Comparison of ENCODE assay signal across 8 mouse cellular contexts in genomic region chr7:28356981-28357380, GRCm38 (mm10). TPM values are rescaled to one million over a fixed set of nuclear protein-coding genes. Genes with fewer than 3 reads are reported as not detected.
DNase-seq lines count a peak whose midpoint lies in the region; ATAC-seq and TF ChIP-seq lines count a peak whose summit lies in the region.

No protein-coding gene starts in this region.

- peak; percentile 34 for DNase-seq in gastrocnemius, adult 18-20 months (ENCODE audit: low spot score)
- no peak for DNase-seq in gastrocnemius, postnatal 36 days
- peak; percentile 98 for DNase-seq in heart, adult 11 months
- DNase-seq in B cell, adult 2 months = no peak
- no peak for DNase-seq in left cerebral cortex, postnatal 36 days (ENCODE audit: low spot score in 2 of 2)
- no peak for DNase-seq in thymus, postnatal 0 days (ENCODE audit: low spot score)

- no peaks in the 10 kb centered on the region for H3K9me3 ChIP-seq in intestine, postnatal 0 days (ENCODE audit: control insufficient read depth)
- H3K9me3 ChIP-seq in lung, embryonic 16.5 days (ENCODE audit: control insufficient read depth, low read length) = no peaks in the 10 kb centered on the region

- H3K27ac ChIP-seq in intestine, postnatal 0 days (ENCODE audit: low read depth, low read length) = peak overlapping the region; percentile 69; the same call in 1 of the 2 replicates
- H3K27ac ChIP-seq in lung, embryonic 16.5 days (ENCODE audit: low read length) = peak overlapping the region; percentile 88

- no peak for ATAC-seq in intestine, postnatal 0 days
- ATAC-seq in lung, embryonic 16.5 days (ENCODE audit: low read depth) = peak; percentile 83

- peaks cover 10% of the 10 kb centered on the region; the same call in 1 of the 2 replicates for H3K4me1 ChIP-seq in intestine, postnatal 0 days (replicated peaks; ENCODE audit: control insufficient read depth, insufficient read depth, low read length)
- H3K4me1 ChIP-seq in lung, embryonic 16.5 days (replicated peaks; ENCODE audit: control insufficient read depth, insufficient read depth, low read length) = peaks cover 27% of the 10 kb centered on the region

- H3K27me3 ChIP-seq in intestine, postnatal 0 days (replicated peaks; ENCODE audit: control insufficient read depth, insufficient read depth, low read length) = no peaks in the 10 kb centered on the region
- H3K27me3 ChIP-seq in lung, embryonic 16.5 days (ENCODE audit: control insufficient read depth, insufficient read depth, low read depth, low read length) = no peaks in the 10 kb centered on the region

- no peak for TF ChIP-seq CTCF in intestine, postnatal 0 days (IDR thresholded peaks at IDR 0.05; ENCODE audit: low read depth)

- peaks cover 56% of the 10 kb centered on the region for H3K36me3 ChIP-seq in intestine, postnatal 0 days (ENCODE audit: control insufficient read depth, insufficient read depth)
- H3K36me3 ChIP-seq in lung, embryonic 16.5 days (ENCODE audit: control insufficient read depth, insufficient read depth, low read length) = peaks cover 49% of the 10 kb centered on the region

- 18% methylated on average over 5 of the region's 5 CpGs for WGBS in intestine, postnatal 0 days
- WGBS in lung, embryonic 16.5 days = 7% methylated on average over 5 of the region's 5 CpGs

- no peak overlapping the region for H3K9ac ChIP-seq in intestine, postnatal 0 days (ENCODE audit: low read depth, low read length)
- peak overlapping the region; percentile 28 for H3K9ac ChIP-seq in lung, embryonic 16.5 days (ENCODE audit: low read length)

- H3K4me3 ChIP-seq in intestine, postnatal 0 days (ENCODE audit: low read depth, low read length) = no peak overlapping the region
- no peak overlapping the region for H3K4me3 ChIP-seq in lung, embryonic 16.5 days (ENCODE audit: low read length)

- intact Hi-C loops in gastrocnemius, postnatal 36 days (cut with DNase I) = no loop called here
- intact Hi-C loops in left cerebral cortex, postnatal 36 days (cut with DNase I) = no loop called here

- no peak overlapping the region for H3K4me2 ChIP-seq in intestine, postnatal 0 days (replicated peaks; ENCODE audit: low read depth)
- H3K4me2 ChIP-seq in lung, embryonic 16.5 days (ENCODE audit: low read depth, low read length) = no peak overlapping the region

RNA-seq across cellular contexts. Expression of gene Rps16, which starts 6.5 kb away (rescaled TPM):
- total RNA-seq in gastrocnemius, adult 18-20 months (2021) = 100 to 1,000 TPM; 385 to 425 TPM
- total RNA-seq in gastrocnemius, postnatal 36 days (2021) = 100 to 1,000 TPM; 298 to 415 TPM
- polyA plus RNA-seq in intestine, postnatal 0 days (2015; fragmentation: Nextera tagmentation; extraction: Ambion mirVana) = 695 and 702 TPM in 2 replicates
- polyA plus RNA-seq in lung, embryonic 16.5 days (2015; fragmentation: Nextera tagmentation; extraction: Ambion mirVana) = 981 and 1,007 TPM in 2 replicates
- 100 to 1,000 TPM; 425 to 456 TPM for total RNA-seq in left cerebral cortex, postnatal 36 days (2021)
- 1,689 and 1,723 TPM in 2 replicates for polyA plus RNA-seq in thymus, postnatal 0 days (2015; fragmentation: Nextera tagmentation; extraction: Ambion mirVana)

RNA-seq across cellular contexts. Expression of gene Plekhg2, which starts 15.4 kb away (rescaled TPM):
- 1 to 10 TPM; 4.8 to 5.9 TPM for total RNA-seq in gastrocnemius, adult 18-20 months (2021)
- 1 to 10 TPM; 4.7 to 7.8 TPM for total RNA-seq in gastrocnemius, postnatal 36 days (2021)
- polyA plus RNA-seq in intestine, postnatal 0 days (2015; fragmentation: Nextera tagmentation; extraction: Ambion mirVana) = 10.6 and 11.9 TPM in 2 replicates
- 69.0 and 70.0 TPM in 2 replicates for polyA plus RNA-seq in lung, embryonic 16.5 days (2015; fragmentation: Nextera tagmentation; extraction: Ambion mirVana)
- total RNA-seq in left cerebral cortex, postnatal 36 days (2021) = 1 to 10 TPM; 6.2 to 9.7 TPM
- 35.4 and 49.6 TPM in 2 replicates for polyA plus RNA-seq in thymus, postnatal 0 days (2015; fragmentation: Nextera tagmentation; extraction: Ambion mirVana)

RNA-seq across cellular contexts. Expression of gene Supt5, which starts 18.4 kb away (rescaled TPM):
- 10 to 100 TPM; 66.9 to 67.5 TPM for total RNA-seq in gastrocnemius, adult 18-20 months (2021)
- total RNA-seq in gastrocnemius, postnatal 36 days (2021) = 10 to 100 TPM; 52.0 to 61.4 TPM
- polyA plus RNA-seq in intestine, postnatal 0 days (2015; fragmentation: Nextera tagmentation; extraction: Ambion mirVana) = 32.5 and 34.6 TPM in 2 replicates
- 84.4 and 91.8 TPM in 2 replicates for polyA plus RNA-seq in lung, embryonic 16.5 days (2015; fragmentation: Nextera tagmentation; extraction: Ambion mirVana)
- total RNA-seq in left cerebral cortex, postnatal 36 days (2021) = 100 to 1,000 TPM; 120 to 122 TPM
- 73.3 and 80.4 TPM in 2 replicates for polyA plus RNA-seq in thymus, postnatal 0 days (2015; fragmentation: Nextera tagmentation; extraction: Ambion mirVana)

RNA-seq across cellular contexts. Expression of gene Zfp36, which starts 23.1 kb away (rescaled TPM):
- total RNA-seq in gastrocnemius, adult 18-20 months (2021) = 10 to 100 TPM; 10.1 to 37.0 TPM
- 10 to 100 TPM in 1 of 2 experiments, 1 to 10 TPM in 1; 6.1 to 20.5 TPM for total RNA-seq in gastrocnemius, postnatal 36 days (2021)
- polyA plus RNA-seq in intestine, postnatal 0 days (2015; fragmentation: Nextera tagmentation; extraction: Ambion mirVana) = 57.3 and 61.5 TPM in 2 replicates
- polyA plus RNA-seq in lung, embryonic 16.5 days (2015; fragmentation: Nextera tagmentation; extraction: Ambion mirVana) = 23.9 and 26.8 TPM in 2 replicates
- total RNA-seq in left cerebral cortex, postnatal 36 days (2021) = 1 to 10 TPM; 2.6 to 3.3 TPM
- polyA plus RNA-seq in thymus, postnatal 0 days (2015; fragmentation: Nextera tagmentation; extraction: Ambion mirVana) = 70.6 and 72.0 TPM in 2 replicates

RNA-seq across cellular contexts. Expression of gene Med29, which starts 35.5 kb away (rescaled TPM):
- 10 to 100 TPM; 22.7 to 24.1 TPM for total RNA-seq in gastrocnemius, adult 18-20 months (2021)
- total RNA-seq in gastrocnemius, postnatal 36 days (2021) = 10 to 100 TPM; 19.1 to 22.1 TPM
- polyA plus RNA-seq in intestine, postnatal 0 days (2015; fragmentation: Nextera tagmentation; extraction: Ambion mirVana) = 42.7 and 44.2 TPM in 2 replicates
- polyA plus RNA-seq in lung, embryonic 16.5 days (2015; fragmentation: Nextera tagmentation; extraction: Ambion mirVana) = 46.8 and 50.2 TPM in 2 replicates
- 10 to 100 TPM; 17.9 to 21.3 TPM for total RNA-seq in left cerebral cortex, postnatal 36 days (2021)
- 42.0 and 42.5 TPM in 2 replicates for polyA plus RNA-seq in thymus, postnatal 0 days (2015; fragmentation: Nextera tagmentation; extraction: Ambion mirVana)

Comparison
In these comparisons a context has a peak if more than half of its experiments do, and no peak if none do; other contexts are left out.
1. DNase-seq: peak in gastrocnemius, adult 18-20 months (single experiment) and heart, adult 11 months (single experiment); none in gastrocnemius, postnatal 36 days (0 of 2), B cell, adult 2 months (0 of 2), left cerebral cortex, postnatal 36 days (0 of 2) and thymus, postnatal 0 days (single experiment).